Mouse (Mus musculus): ENCODE measurements around the gene Atad1. TPM values are rescaled to one million over a fixed set of nuclear protein-coding genes. Genes with fewer than 3 reads are reported as not detected.
"Not testable (repeated sequence)": the region's sequence is repeated elsewhere in the genome, so short reads cannot be mapped to it uniquely, and the experiment has no call there.

Atad1 gene
- 100 to 1,000 TPM; 101 to 104 TPM for total RNA-seq (2021)

DNA sequence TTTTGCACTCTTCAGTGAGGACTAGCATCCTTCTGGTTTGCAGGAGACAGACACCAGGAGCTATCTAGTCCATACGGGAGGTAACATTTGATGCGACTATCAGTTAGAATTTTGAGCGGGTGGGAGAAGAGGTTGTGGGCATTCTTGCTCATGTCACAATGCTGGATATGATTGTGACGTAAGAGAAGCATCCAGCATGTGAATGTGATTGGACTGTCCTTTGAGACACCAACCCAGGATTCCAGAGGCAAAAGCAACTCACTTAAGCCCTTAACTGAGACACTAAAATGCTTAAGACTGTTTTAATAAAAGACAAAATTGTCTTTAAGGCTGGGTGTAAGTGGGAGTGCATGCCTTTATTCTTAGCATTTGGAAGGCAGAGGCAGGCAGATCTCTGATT, at the start of gene Atad1:
Gene Atad1, minus strand, starts transcription at position 101 of the 400 bp plus-strand sequence.
- intact Hi-C loops (cut with DNase I) = no loop called here
- DNase-seq = no peak

DNA sequence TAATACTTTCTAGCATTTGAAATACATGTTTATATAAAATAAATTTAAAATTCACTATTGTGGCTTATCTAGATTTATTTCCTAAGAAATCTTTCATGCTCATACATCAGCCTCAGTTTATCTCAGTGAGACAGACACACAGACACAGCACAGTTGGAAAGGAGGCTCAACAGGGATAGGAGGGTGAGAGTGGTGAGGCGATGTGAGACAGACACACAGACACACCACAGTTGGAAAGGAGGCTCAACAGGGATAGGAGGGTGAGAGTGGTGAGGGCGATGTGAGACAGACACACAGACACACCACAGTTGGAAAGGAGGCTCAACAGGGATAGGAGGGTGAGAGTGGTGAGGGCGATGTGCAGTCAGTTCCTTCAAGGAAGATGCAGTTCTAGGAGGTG, 48.4 kb upstream of the Atad1 start:
- DNase-seq; intact Hi-C loops (cut with DNase I): not testable (repeated sequence)

DNA sequence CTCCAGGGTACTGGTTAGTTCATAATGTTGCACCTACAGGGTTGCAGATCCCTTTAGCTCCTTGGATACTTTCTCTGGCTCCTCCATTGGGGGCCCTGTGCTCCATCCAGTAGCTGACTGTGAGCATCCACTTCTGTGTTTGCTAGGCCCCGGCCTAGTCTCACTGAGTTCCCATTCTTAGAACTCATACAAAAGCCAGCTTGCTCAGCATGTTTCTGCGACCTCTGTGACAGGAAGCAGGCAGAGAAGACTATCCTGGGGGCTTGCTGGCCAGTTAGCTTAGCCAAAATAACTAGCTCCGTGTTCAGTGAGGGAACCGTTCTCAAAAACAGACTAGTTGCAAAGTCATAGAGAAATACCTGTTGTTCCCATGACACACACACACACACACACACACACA, 47.8 kb upstream of the Atad1 start:
- DNase-seq; intact Hi-C loops (cut with DNase I): not testable (repeated sequence)

DNA sequence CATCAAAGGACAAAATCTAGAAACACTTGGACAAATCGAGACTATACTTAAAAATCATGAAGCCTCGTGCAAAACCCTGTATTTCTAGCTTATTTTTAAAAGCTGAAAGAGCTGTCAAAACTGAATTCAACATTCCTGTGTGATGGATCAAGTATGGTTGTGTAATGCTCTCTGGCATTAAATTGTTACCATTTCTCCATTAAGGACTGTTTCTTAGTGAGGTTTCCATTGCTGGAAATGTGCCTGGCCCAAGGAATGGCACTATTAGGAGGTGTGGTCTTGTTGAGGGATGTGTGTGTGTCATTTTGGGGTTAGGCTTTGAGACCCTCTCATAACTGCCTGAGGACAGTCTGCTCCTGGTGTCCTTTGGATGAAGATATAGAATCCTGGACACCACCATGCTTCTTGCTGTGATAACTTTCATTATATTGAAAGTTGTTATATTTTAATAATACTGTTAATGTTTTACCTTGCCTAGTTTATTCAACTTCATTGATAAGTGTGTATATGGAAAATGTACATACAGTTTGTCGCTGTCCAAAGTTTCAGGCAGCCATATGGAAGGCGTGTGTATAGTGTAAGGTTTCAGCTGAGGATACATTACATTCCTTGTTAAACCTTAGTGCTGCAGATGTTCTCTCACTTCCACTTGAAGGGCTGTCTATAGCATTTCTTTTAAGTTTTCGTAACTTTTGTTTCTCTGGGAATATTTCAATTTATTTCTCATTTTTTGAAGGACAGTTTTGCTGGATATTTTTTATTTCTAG, 41.9 kb upstream of the Atad1 start:
- DNase-seq = no peak
- intact Hi-C loops (cut with DNase I) = no loop called here

DNA sequence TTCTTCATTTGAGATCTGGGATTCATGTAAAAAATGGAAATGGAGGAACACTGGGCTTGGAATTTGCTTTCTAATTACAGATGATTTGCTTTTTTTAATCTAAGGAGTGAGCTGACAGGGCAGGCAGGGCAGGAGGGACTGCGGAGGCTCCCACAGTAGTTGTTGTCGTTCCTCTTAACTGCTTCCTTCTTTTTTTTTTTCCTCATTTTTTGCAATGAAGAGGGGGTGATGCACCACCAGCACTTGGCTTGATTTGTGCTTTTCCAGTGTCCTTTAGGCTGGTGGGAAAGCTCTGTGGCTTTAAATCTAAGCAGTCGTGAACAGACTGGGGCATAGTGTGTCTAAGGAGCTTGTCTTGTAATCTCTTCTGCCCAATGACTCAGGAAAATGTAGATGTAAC, 39.5 kb upstream of the Atad1 start:
- no peak for DNase-seq
- intact Hi-C loops (cut with DNase I) = no loop called here

DNA sequence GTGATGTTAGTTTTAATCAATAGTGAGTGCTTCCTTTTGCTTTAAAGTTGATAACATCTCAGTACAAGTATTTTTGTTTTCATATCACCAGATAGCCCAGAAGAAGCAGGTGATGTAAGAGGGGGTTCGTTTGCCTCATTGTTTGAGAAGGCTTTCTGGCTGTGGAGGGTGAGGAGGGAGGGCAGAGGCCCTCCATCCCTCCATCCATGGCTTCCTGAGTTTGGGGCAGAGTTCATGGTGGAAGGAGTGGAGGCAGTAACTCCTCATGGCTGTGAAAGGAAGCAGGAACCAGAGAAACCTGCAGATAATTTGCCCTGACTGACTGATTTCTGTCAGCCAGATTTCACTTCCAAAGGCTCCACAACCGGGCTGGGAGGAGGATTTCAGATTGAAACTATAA, 38.8 kb upstream of the Atad1 start:
- DNase-seq = no peak
- intact Hi-C loops (cut with DNase I) = no loop called here

DNA sequence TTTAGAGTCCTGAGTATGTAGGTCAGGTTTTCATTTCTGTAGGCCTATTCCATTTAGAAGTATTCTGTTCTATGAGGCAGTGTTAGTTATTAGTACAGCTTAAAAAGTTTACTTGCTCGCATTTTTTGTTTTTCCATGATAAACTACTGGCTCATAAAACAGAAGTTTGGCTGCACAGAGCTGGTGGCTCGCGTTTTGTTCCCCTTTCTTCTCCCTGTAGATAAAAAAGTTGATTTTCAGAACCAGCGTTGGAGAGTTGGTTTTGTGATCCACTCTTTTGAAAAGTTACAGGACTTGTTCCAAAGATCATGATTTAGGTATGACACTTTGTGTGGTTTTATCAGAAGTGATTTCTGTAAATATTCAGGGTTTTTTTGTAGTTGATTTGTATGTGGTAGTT, 22.9 kb upstream of the Atad1 start:
- no peak for DNase-seq
- intact Hi-C loops (cut with DNase I) = no loop called here

DNA sequence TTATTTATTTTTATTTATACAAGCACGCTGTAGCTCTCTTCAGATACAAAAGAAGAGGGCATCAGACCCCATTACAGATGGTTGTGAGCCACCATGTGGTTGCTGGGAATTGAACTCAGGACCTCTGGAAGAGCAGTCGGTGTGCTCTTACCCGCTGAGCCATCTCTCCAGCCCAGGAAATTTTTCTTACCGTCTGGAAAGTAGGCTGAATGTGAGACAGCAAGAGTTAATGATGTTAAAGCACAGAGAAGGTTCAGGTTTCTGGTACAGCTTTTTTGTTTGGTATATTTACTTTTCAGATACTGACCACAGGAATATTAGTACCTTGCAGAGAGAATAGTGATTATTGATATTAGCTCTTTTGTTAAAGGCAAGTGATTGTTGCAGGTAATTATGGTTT, 21.6 kb upstream of the Atad1 start:
- no peak for DNase-seq
- intact Hi-C loops (cut with DNase I) = no loop called here

DNA sequence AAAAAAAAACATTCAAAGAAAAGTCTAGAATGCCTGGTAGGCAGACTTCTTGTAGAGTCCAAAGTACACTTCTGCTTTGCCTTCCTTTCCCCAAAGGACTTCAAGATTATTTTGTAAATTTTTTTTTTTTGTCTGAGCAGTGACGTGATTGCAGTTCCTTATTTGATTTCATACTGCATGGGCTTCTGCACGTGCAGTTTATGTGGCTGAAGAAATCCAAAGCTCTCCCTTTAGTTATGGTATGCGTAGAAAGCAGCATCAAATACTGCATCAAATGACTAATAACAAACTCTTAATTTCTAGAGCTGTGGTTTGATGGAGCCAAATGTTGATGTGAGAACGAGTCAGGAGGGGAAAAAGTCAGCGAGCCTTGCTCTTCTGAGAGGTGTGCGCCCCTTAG, 20.9 kb upstream of the Atad1 start:
- intact Hi-C loops (cut with DNase I) = no loop called here
- no peak for DNase-seq

DNA sequence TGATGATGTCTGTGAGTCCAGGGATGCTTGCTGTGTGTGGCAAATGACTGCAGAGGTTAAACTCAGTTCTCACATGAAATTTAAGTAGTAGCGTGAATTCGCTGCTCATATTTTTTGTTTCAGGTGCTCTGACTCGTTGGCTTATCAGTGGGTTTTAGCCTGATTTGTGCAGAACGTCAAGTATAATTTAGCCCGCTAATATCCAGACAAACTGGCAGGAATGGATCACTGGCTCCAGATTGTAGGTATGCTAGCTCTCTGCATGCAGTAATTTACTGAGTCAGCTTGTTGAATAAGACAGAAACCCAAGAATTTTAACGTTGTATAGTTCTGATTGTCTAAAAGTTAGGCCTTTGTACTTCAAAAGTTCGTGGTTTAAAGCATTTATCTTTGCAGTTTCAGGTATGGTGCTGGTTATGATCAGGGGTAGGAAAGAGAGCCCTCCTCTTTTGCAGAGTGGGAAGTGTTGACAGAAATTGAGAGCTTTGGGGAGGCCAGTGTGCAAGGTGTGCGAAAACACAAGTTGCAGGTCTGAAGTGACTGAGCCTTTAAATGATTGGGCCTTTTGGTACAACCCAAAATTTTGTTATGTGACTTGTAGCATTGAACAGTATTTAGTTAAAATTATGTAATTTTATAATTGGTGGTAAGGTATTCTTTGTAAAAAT, 19.9 kb upstream of the Atad1 start:
- intact Hi-C loops (cut with DNase I) = loop anchor here (2.0 to 5.0 kb wide), 2 partner anchors 42 to 465 kb away; no protein-coding TSS in a partner anchor
- DNase-seq = no peak

DNA sequence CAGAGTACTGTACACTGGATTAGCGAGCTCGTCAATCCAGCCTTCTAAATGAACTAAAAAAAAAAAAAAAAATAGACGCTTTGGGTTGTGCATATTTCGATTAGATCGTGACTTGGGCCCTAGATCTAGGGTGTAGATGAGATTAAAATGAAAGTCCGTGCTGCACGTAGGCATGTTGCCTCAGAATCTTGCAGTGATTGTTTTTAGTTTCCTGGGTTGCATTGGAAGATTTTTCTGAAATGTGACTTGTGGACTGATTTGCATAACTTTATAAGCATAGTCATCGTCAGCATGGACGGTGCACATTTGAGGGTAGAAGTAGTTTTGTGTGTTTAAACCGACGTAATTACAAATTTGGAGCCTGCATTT, 19.2 kb upstream of the Atad1 start:
- DNase-seq = no peak
- intact Hi-C loops (cut with DNase I) = loop anchor here (2.0 to 5.0 kb wide), 2 partner anchors 41 to 466 kb away; no protein-coding TSS in a partner anchor

DNA sequence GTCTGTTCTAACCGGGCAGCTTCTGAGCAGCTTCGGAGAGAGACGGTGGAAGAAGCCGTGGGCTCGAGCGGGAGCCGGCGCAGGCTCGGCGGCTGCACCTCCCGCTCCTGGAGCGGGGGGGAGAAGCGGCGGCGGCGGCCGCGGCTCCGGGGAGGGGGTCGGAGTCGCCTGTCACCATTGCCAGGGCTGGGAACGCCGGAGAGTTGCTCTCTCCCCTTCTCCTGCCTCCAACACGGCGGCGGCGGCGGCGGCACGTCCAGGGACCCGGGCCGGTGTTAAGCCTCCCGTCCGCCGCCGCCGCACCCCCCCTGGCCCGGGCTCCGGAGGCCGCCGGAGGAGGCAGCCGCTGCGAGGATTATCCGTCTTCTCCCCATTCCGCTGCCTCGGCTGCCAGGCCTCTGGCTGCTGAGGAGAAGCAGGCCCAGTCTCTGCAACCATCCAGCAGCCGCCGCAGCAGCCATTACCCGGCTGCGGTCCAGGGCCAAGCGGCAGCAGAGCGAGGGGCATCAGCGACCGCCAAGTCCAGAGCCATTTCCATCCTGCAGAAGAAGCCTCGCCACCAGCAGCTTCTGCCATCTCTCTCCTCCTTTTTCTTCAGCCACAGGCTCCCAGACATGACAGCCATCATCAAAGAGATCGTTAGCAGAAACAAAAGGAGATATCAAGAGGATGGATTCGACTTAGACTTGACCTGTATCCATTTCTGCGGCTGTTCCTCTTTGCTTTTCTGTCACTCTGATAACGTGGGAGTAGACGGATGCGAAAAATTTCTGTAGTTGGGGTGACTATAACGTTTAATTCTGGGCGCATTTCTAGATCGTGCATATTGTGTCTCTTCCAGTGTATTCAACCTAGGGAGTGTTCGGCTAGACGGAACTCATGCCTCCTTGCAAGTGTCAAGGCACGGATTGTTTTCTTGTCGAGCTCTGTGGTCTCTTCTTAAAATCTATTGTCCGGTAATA, 18.5 kb upstream of the Atad1 start:
- intact Hi-C loops (cut with DNase I) = loop anchor here (2.0 to 5.0 kb wide), 3 partner anchors 41 to 607 kb away; no protein-coding TSS in a partner anchor

DNA sequence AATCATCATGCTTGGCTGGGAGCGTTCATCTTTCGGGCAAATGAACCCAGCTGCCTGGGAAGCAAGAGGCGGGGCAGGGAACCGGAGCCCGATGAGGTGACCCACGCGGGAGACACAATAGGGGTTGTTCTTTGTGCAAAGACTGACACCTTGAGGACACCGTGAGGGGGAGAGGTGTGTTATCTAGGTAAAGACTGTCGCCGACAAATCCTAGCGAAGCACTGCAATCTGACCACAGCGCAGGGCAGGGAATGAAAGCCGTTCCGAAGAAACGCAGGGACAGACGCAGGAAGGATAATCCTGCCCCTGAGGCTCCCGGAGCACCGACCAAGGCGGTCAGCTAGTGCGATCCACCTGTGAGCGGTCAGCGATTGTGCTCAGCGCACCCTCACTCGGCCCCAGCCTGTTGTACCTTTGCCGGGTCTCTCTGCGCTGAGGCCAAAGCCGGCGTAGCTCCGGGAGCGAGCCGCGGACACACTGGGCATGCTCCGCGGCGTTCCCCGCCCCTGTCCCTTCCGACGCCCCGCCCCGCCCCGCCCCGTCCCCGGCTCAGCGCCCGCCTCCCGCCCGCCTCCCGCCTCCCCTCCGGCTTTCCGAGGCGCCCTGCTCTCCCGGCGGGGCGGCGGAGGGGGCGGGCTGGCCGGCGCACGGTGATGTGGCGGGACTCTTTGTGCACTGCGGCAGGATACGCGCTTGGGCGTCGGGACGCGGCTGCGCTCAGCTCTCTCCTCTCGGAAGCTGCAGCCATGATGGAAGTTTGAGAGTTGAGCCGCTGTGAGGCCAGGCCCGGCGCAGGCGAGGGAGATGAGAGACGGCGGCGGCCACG, 17.5 kb upstream of the Atad1 start, which contains the start of gene Pten:
Gene Pten, plus strand, starts transcription at position 598 of the 826 bp plus-strand sequence.
- intact Hi-C loops (cut with DNase I) = loop anchor here (2.0 to 5.0 kb wide), 2 partner anchors 40 to 608 kb away; no protein-coding TSS in a partner anchor

More for the DNA sequence above, 18.5 kb upstream of the Atad1 start:
- peak; percentile 61 for DNase-seq

DNA sequence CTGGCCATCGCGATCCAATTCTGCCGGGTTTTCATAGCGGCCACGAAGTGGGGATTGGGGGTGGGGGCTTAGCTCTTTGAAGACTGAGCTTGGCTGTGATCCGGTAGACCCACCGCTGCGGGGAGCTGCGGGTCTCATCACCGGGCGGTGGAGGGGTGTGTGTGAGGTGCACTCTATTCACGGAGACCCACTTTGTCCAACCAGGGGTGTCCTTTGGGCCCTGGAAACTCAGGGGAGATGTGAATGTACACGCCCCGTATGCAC, 17.0 kb upstream of the Atad1 start:
- peak; percentile 67 for DNase-seq
- intact Hi-C loops (cut with DNase I) = loop anchor here (2.0 to 5.0 kb wide), 2 partner anchors 39 to 608 kb away; no protein-coding TSS in a partner anchor

More for the DNA sequence above, 17.5 kb upstream of the Atad1 start, which contains the start of gene Pten:
- peak; percentile 96 for DNase-seq

DNA sequence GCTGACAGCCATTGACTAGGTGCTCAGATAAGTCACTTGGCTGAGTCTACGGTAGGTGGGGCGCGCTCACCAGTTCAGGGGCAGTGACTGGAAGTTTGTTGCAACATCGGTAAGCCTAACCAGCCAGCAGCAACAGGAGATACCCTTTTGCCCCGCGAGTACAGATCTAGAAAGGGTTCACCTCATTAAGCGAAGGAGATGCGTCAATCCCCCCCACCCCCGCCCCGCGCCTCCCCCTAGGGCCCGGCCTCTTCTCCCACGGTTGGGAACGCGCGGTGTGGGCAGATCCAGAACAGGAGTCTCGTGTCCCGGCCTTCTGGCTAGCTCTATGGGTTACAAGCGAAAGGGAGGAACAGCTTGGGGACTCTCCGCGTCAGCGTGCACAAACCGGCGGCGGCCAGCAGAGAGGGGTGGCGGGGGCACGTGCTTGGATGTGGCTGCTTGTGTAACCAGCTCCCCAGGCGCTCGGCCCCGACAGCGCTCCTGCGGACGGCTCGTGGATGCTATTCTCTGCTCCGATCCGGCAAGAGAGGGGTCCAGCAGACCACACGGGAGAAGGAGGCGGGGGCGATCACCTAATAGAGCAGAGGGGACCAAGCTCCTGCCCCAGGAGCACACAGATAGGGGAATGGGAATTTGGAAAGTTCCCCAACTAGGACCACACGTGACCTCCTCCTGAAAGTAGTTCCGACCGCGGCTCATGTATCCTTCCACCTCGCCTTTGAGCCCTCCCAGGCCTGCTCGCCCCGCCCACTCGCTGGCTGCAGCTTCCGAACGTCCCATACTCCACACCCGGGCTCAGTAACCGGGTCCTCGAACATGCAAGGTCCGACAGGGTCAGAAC, 16.4 kb upstream of the Atad1 start:
- peak; percentile 98 for DNase-seq
- intact Hi-C loops (cut with DNase I) = loop anchor here (2.0 to 5.0 kb wide), 2 partner anchors 39 to 609 kb away; no protein-coding TSS in a partner anchor

DNA sequence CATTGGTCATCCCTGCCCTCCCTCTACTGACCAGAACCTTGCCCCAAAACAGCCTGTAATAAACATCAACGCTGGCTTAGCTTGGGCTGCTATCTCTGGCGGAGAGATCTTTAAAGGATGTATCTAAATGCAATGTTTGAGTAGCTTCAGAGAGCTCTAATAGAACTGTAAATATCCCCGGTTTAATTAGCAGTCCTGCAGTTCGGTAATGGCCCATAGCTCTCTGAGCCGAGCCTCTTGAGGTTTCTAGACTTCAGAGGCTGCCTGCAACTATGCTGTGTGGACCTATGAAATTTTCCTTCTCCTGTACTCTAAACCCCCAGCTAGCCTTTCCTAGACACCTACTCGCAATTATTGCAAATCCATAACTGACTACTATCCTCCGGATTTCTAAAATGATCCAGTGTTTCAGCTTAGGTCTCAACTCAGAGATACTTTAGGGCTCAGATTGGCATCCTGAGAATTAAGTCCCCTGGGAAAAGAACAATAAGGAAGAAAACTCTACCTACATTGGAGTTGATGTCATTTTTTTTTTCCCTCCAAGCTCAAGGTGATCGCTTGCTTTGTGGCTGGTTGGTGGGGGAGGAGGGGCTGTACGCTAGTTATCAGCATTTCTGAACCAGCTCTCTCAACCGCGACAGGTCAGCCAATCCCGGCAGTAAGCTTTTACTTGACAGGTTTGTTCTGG, 15.7 kb upstream of the Atad1 start:
- DNase-seq = no peak

DNA sequence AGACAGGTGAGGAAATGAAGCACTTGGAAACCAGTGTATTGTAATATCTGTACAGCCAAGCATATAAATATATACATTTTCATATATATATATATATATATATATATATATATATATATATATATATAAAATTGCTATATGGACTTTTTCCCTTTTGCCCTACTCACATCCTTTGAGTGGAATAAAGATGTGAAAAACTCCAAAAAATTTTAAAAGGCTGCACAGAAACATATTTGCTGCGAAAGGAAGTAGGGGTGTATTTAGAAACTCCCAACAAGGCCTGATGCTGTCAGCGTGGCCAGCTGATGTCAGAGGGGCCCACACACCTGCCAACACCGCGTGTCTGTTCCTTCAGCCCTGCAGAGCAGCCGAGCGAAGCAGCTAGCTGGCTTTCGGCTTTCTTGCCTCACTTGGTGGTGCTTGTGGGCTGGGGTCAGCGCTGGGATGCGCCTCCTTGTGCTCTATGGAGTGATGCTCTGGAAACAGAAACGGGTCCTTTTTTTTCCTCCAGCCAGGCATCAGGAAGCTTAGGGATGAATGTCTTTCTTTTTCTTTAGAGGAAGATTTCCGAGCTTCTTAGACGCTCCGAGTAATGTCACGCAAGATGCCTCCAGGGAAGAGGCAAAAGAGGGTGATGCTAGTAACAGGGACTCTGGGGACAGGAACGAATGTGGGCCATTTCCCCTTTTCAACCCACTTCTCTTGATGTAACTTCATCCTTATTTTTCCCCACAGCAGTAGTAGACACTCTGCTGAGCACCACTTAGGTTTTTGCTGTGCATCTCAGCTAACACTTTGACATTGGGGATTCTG, 14.8 kb upstream of the Atad1 start:
- DNase-seq = peak; percentile 20

More for the DNA sequence above, 15.7 kb upstream of the Atad1 start:
- intact Hi-C loops (cut with DNase I) = loop anchor here (5.0 kb wide), 1 partner anchor 38 kb away; no protein-coding TSS in a partner anchor

More for the DNA sequence above, 14.8 kb upstream of the Atad1 start:
- intact Hi-C loops (cut with DNase I) = no loop called here
